Mouse (Mus musculus) erythroblast, embryonic 14.5 days (primary cell): Measurements from ENCODE around the gene Mrm2. TPM values are rescaled to one million over a fixed set of nuclear protein-coding genes. Genes with fewer than 3 reads are reported as not detected.

Source experiments
- H3K27me3 ChIP-seq: 2 replicates; pipeline ENCODE4 v1.6.1; 2012; ENCODE audit warnings: inconsistent platforms; ENCODE audit not compliant: control insufficient read depth
- H3K36me3 ChIP-seq: 2 replicates; pipeline ENCODE4 v1.6.1; 2012; ENCODE audit warnings: mild to moderate bottlenecking, inconsistent platforms; ENCODE audit not compliant: control insufficient read depth
- H3K4me1 ChIP-seq: 2 replicates; pipeline ENCODE4 v1.6.1; 2012; ENCODE audit warnings: inconsistent platforms; ENCODE audit not compliant: control insufficient read depth
- H3K4me3 ChIP-seq: replicated peaks from 2 replicates; pipeline ENCODE3; 2012; ENCODE audit warnings: moderate library complexity, mild to moderate bottlenecking, inconsistent platforms
- H3K9me3 ChIP-seq: 2 replicates; pipeline ENCODE4 v1.6.1; 2012; ENCODE audit warnings: low read length, inconsistent platforms, mixed read lengths; ENCODE audit not compliant: control insufficient read depth
- GATA1 ChIP-seq: IDR thresholded peaks from 2 replicates; pipeline ENCODE4 v1.6.1; 2012; ENCODE audit warnings: low read length, inconsistent platforms, mixed read lengths
- TAL1 ChIP-seq: IDR thresholded peaks from 3 replicates; pipeline ENCODE4 v1.6.1; 2012; ENCODE audit warnings: low read length, inconsistent platforms, mixed read lengths
- polyA plus RNA-seq: library from polyadenylated mRNA; stranded (reverse); fragments of >175 nt; gene quantifications from 2 replicates; pipeline ENCODE4 v1.2.3, GENCODE M21; 2012

The Mrm2 gene
- polyA plus RNA-seq, 1 experiment: 0.72 TPM

DNA sequence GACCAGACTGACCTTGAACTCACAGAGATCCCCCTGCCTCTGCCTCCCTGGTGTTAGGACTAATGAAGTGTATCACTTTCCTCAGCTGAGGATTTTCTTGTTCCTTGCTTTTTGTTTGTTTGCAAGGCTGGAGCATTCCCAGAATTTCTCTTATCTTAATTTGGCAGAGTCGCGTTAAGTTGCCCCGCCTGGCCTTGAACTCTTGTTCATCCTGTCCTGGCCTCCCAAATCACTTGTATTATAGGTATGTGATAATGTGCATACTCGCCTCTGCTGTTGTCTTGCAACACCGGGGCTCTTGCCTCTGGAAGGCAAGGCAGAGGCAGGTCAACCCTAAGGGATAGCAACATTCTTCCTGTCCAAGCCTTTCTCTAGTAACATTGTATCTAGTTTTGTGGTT, 7.6 kb downstream of the Mrm2 start:
- TF ChIP-seq GATA1 (no peak), TAL1 (no peak)
- Histone ChIP-seq H3K4me1 (peaks cover 53% of the 10 kb centered on the region), H3K36me3 (peaks cover 55% of the 10 kb centered on the region), H3K27me3 (no peaks in the 10 kb centered on the region), H3K4me3 (no peak overlapping the region), H3K9me3 (no peaks in the 10 kb centered on the region)

DNA sequence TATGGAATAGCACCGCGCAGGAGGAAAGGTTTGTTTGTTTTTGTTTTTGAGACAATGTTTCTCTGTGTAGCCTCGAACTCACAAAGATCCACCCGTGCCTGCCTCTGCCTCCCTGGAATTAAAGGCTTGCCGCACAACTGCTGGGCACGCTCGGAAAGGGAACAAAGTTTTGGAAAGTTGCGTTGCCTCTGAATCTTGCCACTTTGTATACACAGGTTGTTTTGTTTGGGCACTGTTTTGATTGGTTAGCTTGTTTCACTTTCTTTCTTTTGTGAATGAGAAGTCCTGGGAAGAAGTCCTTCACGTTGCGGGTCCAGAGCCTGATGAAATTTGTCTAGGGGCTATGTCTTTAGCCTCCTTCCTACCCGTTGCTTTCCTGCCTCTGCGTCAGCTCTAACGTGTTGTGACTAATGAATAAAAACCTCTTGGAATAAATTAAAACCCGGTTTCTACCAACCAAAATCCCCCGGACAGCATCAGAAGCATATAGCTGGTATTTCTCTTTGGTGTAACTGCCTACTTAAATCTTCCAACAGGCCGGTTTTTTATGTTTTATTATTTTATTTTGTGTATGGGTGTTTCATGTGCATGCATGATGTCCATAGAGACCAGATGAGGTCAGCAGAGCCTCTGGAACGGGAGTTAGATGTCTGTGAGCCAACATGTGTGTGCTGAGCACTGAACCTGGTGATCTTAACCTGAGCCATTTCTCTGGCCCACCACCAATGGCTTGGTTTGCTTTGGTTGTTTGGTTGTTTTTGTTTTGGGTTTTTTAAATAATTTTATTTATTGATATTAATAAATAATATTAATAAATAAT, 9.7 kb downstream of the Mrm2 start:
- Histone ChIP-seq H3K9me3 (no peaks in the 10 kb centered on the region), H3K4me3 (peak overlapping the region; percentile 95), H3K4me1 (peaks cover 70% of the 10 kb centered on the region), H3K36me3 (peaks cover 55% of the 10 kb centered on the region), H3K27me3 (no peaks in the 10 kb centered on the region)
- TF ChIP-seq TAL1 (no peak), GATA1 (no peak)

DNA sequence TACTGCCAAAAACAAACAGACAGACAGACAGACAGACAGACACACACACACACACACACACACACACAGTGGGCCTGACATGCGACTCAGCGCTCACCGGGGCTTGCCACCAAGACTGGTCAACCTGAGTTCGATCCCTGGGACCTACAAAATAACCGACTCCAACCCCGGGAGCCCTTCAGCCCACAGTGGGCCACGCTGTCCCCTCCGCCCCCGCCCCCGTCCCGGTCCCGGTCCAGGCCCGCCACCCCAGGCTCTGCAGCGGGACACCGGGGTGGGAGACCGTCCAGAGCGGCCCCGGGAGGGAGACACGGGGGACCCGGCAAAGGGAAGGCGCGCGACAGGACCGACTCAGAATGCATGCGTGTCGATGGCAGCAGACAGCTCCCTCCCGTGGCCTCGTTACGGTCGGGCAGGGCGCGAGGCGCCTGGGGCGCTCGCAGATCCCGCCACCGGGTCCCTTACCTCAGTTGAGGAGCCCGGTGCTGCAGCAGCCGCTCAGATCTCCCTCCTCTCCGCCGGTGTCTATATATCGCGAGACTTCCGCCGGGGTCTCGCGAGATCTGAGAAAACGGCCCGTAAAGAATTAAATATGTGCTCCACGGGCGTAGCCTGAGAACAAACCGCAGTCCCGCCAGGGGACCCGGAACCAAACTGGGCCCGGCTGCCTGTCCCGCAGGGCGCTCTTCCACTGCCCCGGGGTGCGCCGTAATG, 10.5 kb downstream of the Mrm2 start, which contains the start of the genes Mad1l1 and Nudt1:
Mad1l1 (minus strand) TSS at position 511 of the 714 bp plus-strand sequence.
Nudt1 (plus strand) TSS at position 615 of the 714 bp plus-strand sequence.
- H3K27me3 ChIP-seq: no peaks in the 10 kb centered on the region
- no peaks in the 10 kb centered on the region for H3K9me3 ChIP-seq
- peak within 1 kb of the TSS; percentile 95 for H3K4me3 ChIP-seq
- H3K4me1 ChIP-seq: peaks cover 72% of the 10 kb centered on the region
- TF ChIP-seq TAL1: no peak
- TF ChIP-seq GATA1: no peak
- H3K36me3 ChIP-seq: peaks cover 56% of the 10 kb centered on the region

DNA sequence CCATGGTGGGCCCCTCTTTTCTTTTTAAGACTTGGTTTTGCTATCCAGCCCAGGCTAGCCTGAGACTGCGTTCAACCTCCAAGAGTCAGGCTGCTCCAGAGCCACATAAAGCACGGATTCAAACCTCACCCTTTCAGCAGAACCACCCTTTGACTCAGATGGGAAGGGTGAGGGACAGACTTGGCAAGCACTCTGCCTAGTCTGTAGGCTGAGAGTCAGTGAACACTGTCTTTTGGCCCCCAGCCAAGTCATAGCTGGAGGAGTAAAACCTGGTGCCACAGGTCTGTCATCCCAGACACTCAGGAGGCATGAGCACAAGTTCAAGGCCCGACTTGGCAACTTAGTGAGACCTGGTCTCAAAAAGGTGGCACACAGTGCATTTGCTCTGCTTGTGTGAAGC, 15.0 kb downstream of the Mrm2 start:
- Histone ChIP-seq H3K36me3 (peaks cover 72% of the 10 kb centered on the region), H3K4me3 (no peak overlapping the region), H3K9me3 (no peaks in the 10 kb centered on the region), H3K27me3 (no peaks in the 10 kb centered on the region), H3K4me1 (peaks cover 47% of the 10 kb centered on the region)
- TF ChIP-seq TAL1: no peak
- TF ChIP-seq GATA1: no peak

DNA sequence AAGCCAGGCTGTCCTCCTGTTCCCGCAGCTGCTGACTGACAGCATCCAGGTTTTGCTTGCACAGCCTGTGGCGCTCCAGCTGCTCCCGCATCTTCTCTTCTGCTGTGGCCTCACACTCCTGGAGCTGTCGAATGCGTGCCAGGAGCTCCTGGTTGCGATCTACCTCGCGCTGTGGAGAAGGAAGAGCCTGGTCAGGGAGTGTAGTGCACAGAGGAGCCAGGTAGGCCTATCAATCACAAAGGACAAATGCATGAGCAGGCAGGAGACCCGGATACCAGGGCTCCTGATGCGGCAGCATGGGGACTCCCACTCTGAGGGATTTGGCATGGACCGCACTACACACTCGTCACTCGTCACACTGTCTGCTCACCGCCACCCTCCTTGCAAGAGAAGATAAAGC, 24.1 kb downstream of the Mrm2 start:
- no peaks in the 10 kb centered on the region for H3K27me3 ChIP-seq
- H3K4me3 ChIP-seq: no peak overlapping the region
- TF ChIP-seq GATA1: no peak
- no peak; the same call in 2 of the 3 replicates for TF ChIP-seq TAL1
- H3K4me1 ChIP-seq: no peaks in the 10 kb centered on the region
- H3K36me3 ChIP-seq: peaks cover 96% of the 10 kb centered on the region
- H3K9me3 ChIP-seq: no peaks in the 10 kb centered on the region

DNA sequence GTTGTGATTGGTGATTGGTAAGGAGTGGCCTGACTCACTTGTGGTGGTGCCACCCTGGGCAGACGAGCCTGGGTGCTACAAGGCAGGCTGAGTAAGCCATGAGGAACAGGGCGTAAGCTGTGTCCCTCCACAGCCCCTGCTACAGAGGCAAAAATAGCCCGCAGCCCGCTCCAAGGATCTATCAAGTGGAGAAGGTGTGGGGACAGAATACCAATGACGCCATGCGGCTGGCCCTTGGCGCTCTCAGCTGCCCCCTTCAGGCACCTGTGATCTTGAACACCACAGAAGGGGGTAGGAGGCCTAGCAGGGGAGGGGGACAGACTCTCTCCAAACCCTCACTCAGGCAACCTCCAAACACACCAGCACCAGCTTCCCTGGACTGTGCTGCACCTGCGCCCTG, 25.7 kb downstream of the Mrm2 start:
- Histone ChIP-seq H3K4me1 (no peaks in the 10 kb centered on the region), H3K36me3 (peaks cover 95% of the 10 kb centered on the region), H3K27me3 (no peaks in the 10 kb centered on the region), H3K4me3 (no peak overlapping the region), H3K9me3 (no peaks in the 10 kb centered on the region)
- TF ChIP-seq TAL1 (no peak), GATA1 (no peak)

DNA sequence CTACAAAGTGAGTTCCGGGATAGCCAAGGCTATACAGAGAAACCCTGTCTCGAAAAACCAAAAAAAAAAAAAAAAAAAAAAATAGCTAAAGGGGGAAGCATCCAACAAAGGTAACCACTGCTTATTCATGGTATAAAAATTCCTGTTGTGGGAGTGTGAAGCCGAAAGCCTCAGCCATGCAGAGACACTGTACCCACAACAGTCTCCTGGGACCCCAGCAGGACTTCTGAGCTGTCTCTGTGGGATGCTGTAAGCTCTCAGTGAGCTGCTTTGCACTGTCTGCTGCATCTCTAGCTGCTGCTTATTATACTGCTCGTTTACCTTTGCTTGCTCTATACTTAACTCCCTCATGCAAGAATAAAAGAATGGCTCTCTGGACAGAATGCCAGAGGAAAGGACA, 33.4 kb downstream of the Mrm2 start:
- no peaks in the 10 kb centered on the region for H3K4me1 ChIP-seq
- peaks cover 92% of the 10 kb centered on the region for H3K36me3 ChIP-seq
- H3K4me3 ChIP-seq: no peak overlapping the region
- TF ChIP-seq TAL1 (no peak), GATA1 (no peak)
- no peaks in the 10 kb centered on the region for H3K27me3 ChIP-seq
- no peaks in the 10 kb centered on the region for H3K9me3 ChIP-seq

DNA sequence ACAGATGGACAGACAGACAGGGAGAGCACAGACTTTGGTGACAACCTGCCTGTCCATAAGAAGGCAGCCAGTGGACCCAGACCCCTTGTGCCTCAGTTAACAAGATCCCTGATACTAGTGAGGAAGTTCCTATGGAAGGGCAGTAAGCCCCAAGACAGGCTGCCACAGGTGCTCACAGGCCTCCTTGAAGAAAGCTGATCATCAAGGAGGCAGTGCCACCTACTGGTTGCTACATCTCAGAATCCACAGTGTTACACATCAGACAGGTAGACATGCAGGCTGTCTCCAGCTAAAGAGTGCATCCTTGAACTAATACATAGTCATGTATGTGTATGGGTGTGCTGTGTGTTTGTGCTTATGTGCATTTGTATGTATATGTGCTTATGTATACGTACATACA, 39.5 kb downstream of the Mrm2 start:
- Histone ChIP-seq H3K4me3 (no peak overlapping the region), H3K9me3 (no peaks in the 10 kb centered on the region), H3K4me1 (no peaks in the 10 kb centered on the region), H3K27me3 (no peaks in the 10 kb centered on the region), H3K36me3 (peaks cover 92% of the 10 kb centered on the region)
- TF ChIP-seq GATA1 (no peak), TAL1 (no peak)

DNA sequence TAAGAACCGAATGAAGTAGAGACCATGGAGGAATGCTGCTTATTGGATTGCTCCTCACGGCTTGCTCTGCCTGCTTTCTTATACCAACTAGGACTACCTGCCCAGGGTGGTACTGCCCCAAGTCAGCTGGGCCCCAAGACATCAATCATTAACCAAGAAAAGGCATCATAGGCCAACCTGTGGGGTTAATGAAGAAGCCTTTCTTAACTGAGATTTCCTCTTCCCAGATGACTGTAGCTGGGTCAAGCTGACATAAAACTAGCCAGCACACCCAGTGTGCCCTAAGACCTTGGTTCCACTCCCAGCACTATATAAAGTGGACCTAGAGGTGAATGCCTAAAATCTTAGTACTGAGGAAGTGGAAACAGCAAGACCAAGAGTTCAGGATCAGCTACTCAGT, 42.5 kb downstream of the Mrm2 start:
- Histone ChIP-seq H3K27me3 (no peaks in the 10 kb centered on the region), H3K36me3 (peaks cover 94% of the 10 kb centered on the region), H3K4me3 (no peak overlapping the region), H3K9me3 (no peaks in the 10 kb centered on the region), H3K4me1 (no peaks in the 10 kb centered on the region)
- TF ChIP-seq TAL1 (no peak), GATA1 (no peak)
